Mouse (Mus musculus) erythroblast, embryonic 14.5 days (primary cell): ENCODE measurements at regions not wholly inside any gene's neighbourhood (a gene's known extent, or its start where the extent isn't known, plus 50 kb on each side); places are given as distances from the start of the nearest gene placed in this dataset.

Experiments
- H3K27me3 ChIP-seq: 2 replicates; pipeline ENCODE4 v1.6.1; 2012; ENCODE audit warnings: inconsistent platforms; ENCODE audit not compliant: control insufficient read depth
- H3K36me3 ChIP-seq: 2 replicates; pipeline ENCODE4 v1.6.1; 2012; ENCODE audit warnings: mild to moderate bottlenecking, inconsistent platforms; ENCODE audit not compliant: control insufficient read depth
- H3K4me1 ChIP-seq: 2 replicates; pipeline ENCODE4 v1.6.1; 2012; ENCODE audit warnings: inconsistent platforms; ENCODE audit not compliant: control insufficient read depth
- H3K4me3 ChIP-seq: replicated peaks from 2 replicates; pipeline ENCODE3; 2012; ENCODE audit warnings: moderate library complexity, mild to moderate bottlenecking, inconsistent platforms
- H3K9me3 ChIP-seq: 2 replicates; pipeline ENCODE4 v1.6.1; 2012; ENCODE audit warnings: low read length, inconsistent platforms, mixed read lengths; ENCODE audit not compliant: control insufficient read depth
- GATA1 ChIP-seq: IDR thresholded peaks from 2 replicates; pipeline ENCODE4 v1.6.1; 2012; ENCODE audit warnings: low read length, inconsistent platforms, mixed read lengths
- TAL1 ChIP-seq: IDR thresholded peaks from 3 replicates; pipeline ENCODE4 v1.6.1; 2012; ENCODE audit warnings: low read length, inconsistent platforms, mixed read lengths

GRCm38 (mm10) chr13:119351346-119351745 lies 77.1 kb upstream of the Paip1 start:
- TF ChIP-seq TAL1, result no peak
- no peak for TF ChIP-seq GATA1
- H3K4me1 ChIP-seq, result no peaks in the 10 kb centered on the region
- no peaks in the 10 kb centered on the region for H3K9me3 ChIP-seq

GRCm38 (mm10) chr13:119358696-119359095 lies 69.7 kb upstream of the Paip1 start:
- no peak for TF ChIP-seq GATA1
- TF ChIP-seq TAL1, result no peak
- Histone ChIP-seq H3K36me3 (peaks cover 8% of the 10 kb centered on the region; the same call in 1 of the 2 replicates), H3K9me3 (no peaks in the 10 kb centered on the region), H3K27me3 (no peaks in the 10 kb centered on the region), H3K4me3 (no peak overlapping the region), H3K4me1 (no peaks in the 10 kb centered on the region)

More at GRCm38 (mm10) chr13:119351346-119351745, 77.1 kb upstream of the Paip1 start:
- Histone ChIP-seq H3K4me3 (no peak overlapping the region), H3K27me3 (no peaks in the 10 kb centered on the region), H3K36me3 (peaks cover 3% of the 10 kb centered on the region; the same call in 1 of the 2 replicates)

- no peak for TF ChIP-seq TAL1
- TF ChIP-seq GATA1, result no peak
- Histone ChIP-seq H3K9me3 (no peaks in the 10 kb centered on the region), H3K36me3 (peaks cover 2% of the 10 kb centered on the region; the same call in 1 of the 2 replicates), H3K4me1 (no peaks in the 10 kb centered on the region), H3K4me3 (no peak overlapping the region), H3K27me3 (no peaks in the 10 kb centered on the region)
These were observed 65.0 kb upstream of the Paip1 start for GRCm38 (mm10) chr13:119363379-119363778.

GRCm38 (mm10) chr13:119364160-119364559 lies 64.2 kb upstream of the Paip1 start:
- TF ChIP-seq GATA1 (no peak), TAL1 (no peak)
- Histone ChIP-seq H3K27me3 (no peaks in the 10 kb centered on the region), H3K9me3 (no peaks in the 10 kb centered on the region), H3K36me3 (peaks cover 2% of the 10 kb centered on the region; the same call in 1 of the 2 replicates), H3K4me1 (no peaks in the 10 kb centered on the region), H3K4me3 (no peak overlapping the region)

GRCm38 (mm10) chr13:119367544-119367943 lies 60.9 kb upstream of the Paip1 start:
- Histone ChIP-seq H3K9me3 (no peaks in the 10 kb centered on the region), H3K4me1 (no peaks in the 10 kb centered on the region), H3K36me3 (peaks cover 3% of the 10 kb centered on the region; the same call in 1 of the 2 replicates), H3K27me3 (no peaks in the 10 kb centered on the region), H3K4me3 (no peak overlapping the region)
- TF ChIP-seq GATA1 (no peak), TAL1 (no peak)

GRCm38 (mm10) chr13:119378404-119379037 lies 49.9 kb upstream of the Paip1 start:
- Histone ChIP-seq H3K4me3 (no peak overlapping the region), H3K36me3 (peaks cover 2% of the 10 kb centered on the region; the same call in 1 of the 2 replicates), H3K27me3 (no peaks in the 10 kb centered on the region), H3K9me3 (no peaks in the 10 kb centered on the region), H3K4me1 (no peaks in the 10 kb centered on the region)
- TF ChIP-seq TAL1, result no peak
